Mouse (Mus musculus) brain, embryonic 14.5 days (tissue): ENCODE results near the gene Mxi1.

Source experiments
- CTCF ChIP-seq: fragments of 200-500 bp; IDR thresholded peaks from 2 replicates; pipeline ENCODE4 v1.5.1; 2012; ENCODE audit warnings: inconsistent platforms, mild to moderate bottlenecking, moderate library complexity, borderline replicate concordance; ENCODE audit not compliant: insufficient read depth, insufficient read length; ENCODE audit errors: extremely low read depth
- POLR2A ChIP-seq: fragments of 200-500 bp; IDR thresholded peaks from 2 replicates; pipeline ENCODE4 v1.6.1; 2012; ENCODE audit warnings: mild to moderate bottlenecking, inconsistent platforms, borderline replicate concordance; ENCODE audit not compliant: poor library complexity, insufficient read depth, insufficient read length, severe bottlenecking; ENCODE audit errors: extremely low read depth

- TF ChIP-seq CTCF, result no peak
- TF ChIP-seq POLR2A, result no peak
These were observed 3.1 kb upstream of the Mxi1 start for GRCm38 (mm10) chr19:53307219-53307618.
